Mouse (Mus musculus): ENCODE measurements around the gene Ift52. TPM values are rescaled to one million over a fixed set of nuclear protein-coding genes. Genes with fewer than 3 reads are reported as not detected.

The Ift52 gene
- polyA plus RNA-seq, 1 experiment from 2014 or later, result 50.2 TPM

- H3K36me3 ChIP-seq (ENCODE audit: control insufficient read depth, insufficient read depth, low read length), result no peaks in the 10 kb centered on the region
- no peak for ATAC-seq (ENCODE audit: low FRiP score, low TSS enrichment)
- no peaks in the 10 kb centered on the region for H3K4me1 ChIP-seq (ENCODE audit: control insufficient read depth, insufficient read depth, low read length)
- DNase-seq, result no peak
- no peak overlapping the region for H3K27ac ChIP-seq (replicated peaks; ENCODE audit: low read depth, low read length)
- H3K4me2 ChIP-seq (ENCODE audit: low read length), result no peak overlapping the region
- H3K27me3 ChIP-seq (ENCODE audit: control insufficient read depth, insufficient read depth, low read length), result no peaks in the 10 kb centered on the region
- WGBS, result 73% methylated on average over 5 of the region's 5 CpGs
- no peak overlapping the region for H3K4me3 ChIP-seq (replicated peaks; ENCODE audit: low read depth, low read length)
- H3K9me3 ChIP-seq (ENCODE audit: control insufficient read depth, low read length), result no peaks in the 10 kb centered on the region
- H3K9ac ChIP-seq (replicated peaks; ENCODE audit: low read length), result no peak overlapping the region
Observed at GRCm38 (mm10) chr2:163089475-163090123, 72.4 kb downstream of the Ift52 start.

- Histone ChIP-seq H3K27ac (replicated peaks; ENCODE audit: low read depth, low read length) (no peak overlapping the region), H3K4me3 (replicated peaks; ENCODE audit: low read depth, low read length) (no peak overlapping the region), H3K27me3 (ENCODE audit: control insufficient read depth, insufficient read depth, low read length) (no peaks in the 10 kb centered on the region), H3K4me1 (ENCODE audit: control insufficient read depth, insufficient read depth, low read length) (no peaks in the 10 kb centered on the region), H3K9me3 (ENCODE audit: control insufficient read depth, low read length) (no peaks in the 10 kb centered on the region), H3K9ac (replicated peaks; ENCODE audit: low read length) (no peak overlapping the region), H3K36me3 (ENCODE audit: control insufficient read depth, insufficient read depth, low read length) (no peaks in the 10 kb centered on the region), H3K4me2 (ENCODE audit: low read length) (no peak overlapping the region)
- no peak for ATAC-seq (ENCODE audit: low FRiP score, low TSS enrichment)
- DNase-seq, result no peak
- 86% methylated on average over 10 of the region's 10 CpGs for WGBS
Observed at GRCm38 (mm10) chr2:163094909-163095308, 77.8 kb downstream of the Ift52 start.

Small RNAs within 50 kb of the gene (microRNA-seq; reads per million reads assigned to microRNA genes)
- not detected for gene Gm22174
- gene Mir7003, result not detected

Other genes starting within 250 kb of the Ift52 start
- gene Srsf6, start 85.8 kb upstream of the Ift52 start, polyA plus RNA-seq (2014; fragmentation: Nextera tagmentation; extraction: Ambion mirVana), result 144 and 175 TPM in 2 replicates
- gene L3mbtl1, start 73.9 kb upstream of the Ift52 start, polyA plus RNA-seq (2014; fragmentation: Nextera tagmentation; extraction: Ambion mirVana), result 1.6 and 3.0 TPM in 2 replicates
- 0.12 TPM in 1 of 2 replicates, not detected in the other for gene Sgk2, start 30.0 kb upstream of the Ift52 start, polyA plus RNA-seq (2014; fragmentation: Nextera tagmentation; extraction: Ambion mirVana)
- 2.4 and 4.2 TPM in 2 replicates for gene Mybl2, start 37.3 kb downstream of the Ift52 start, polyA plus RNA-seq (2014; fragmentation: Nextera tagmentation; extraction: Ambion mirVana)
- gene Gtsf1l, start 70.5 kb downstream of the Ift52 start, polyA plus RNA-seq (2014; fragmentation: Nextera tagmentation; extraction: Ambion mirVana), result not detected in 2 replicates
- gene Tox2, start 185.8 kb downstream of the Ift52 start, polyA plus RNA-seq (2014; fragmentation: Nextera tagmentation; extraction: Ambion mirVana), result 36.7 and 46.8 TPM in 2 replicates